In the genomic region with DNA sequence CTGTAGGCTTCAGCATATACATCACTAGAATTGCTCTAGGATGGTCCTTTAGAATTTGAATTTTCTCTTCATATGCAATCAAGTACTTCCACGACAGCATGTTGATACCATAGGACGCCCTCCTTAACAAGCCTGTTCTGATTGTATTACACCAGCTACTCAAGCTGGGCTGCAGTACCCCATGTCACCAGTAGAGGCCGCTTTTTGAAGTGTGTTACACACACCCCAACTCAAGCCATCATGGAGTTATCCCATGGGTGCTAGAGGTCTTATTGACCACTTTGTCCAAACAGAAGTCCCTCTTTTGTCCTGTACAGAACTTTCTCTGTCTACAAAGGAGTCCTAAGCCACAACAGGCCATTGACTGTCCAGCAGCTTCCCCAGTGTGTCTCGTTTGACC, we compare ENCODE assay signal across 9 mouse cellular contexts.
A peak's percentile ranks its signal among the peaks of the same experiment; 100 is the strongest.
DNase-seq lines count a peak whose midpoint lies in the region; ATAC-seq lines count a peak whose summit lies in the region.
"Had no signal": no experiment of that assay in that cellular context is flagged by ENCODE, and none has a peak within 500 bp of the region (broad histone marks: within the 10 kb centered on the region; RNA-seq: fewer than 3 reads in every experiment).

No protein-coding gene starts in this region.

- H3K36me3 ChIP-seq in forebrain, embryonic 11.5 days (ENCODE audit: control insufficient read depth, insufficient read depth, low read length): no peaks in the 10 kb centered on the region
- no peaks in the 10 kb centered on the region for H3K36me3 ChIP-seq in forebrain, embryonic 12.5 days (replicated peaks)
- no peaks in the 10 kb centered on the region for H3K36me3 ChIP-seq in stomach, embryonic 14.5 days (ENCODE audit: control insufficient read depth, insufficient read depth, low read length)
- H3K36me3 ChIP-seq: liver, embryonic 15.5 days had no signal

- H3K4me1 ChIP-seq in forebrain, embryonic 11.5 days (replicated peaks; ENCODE audit: control insufficient read depth, insufficient read depth, low read length): peaks cover 9% of the 10 kb centered on the region
- H3K4me1 ChIP-seq in forebrain, embryonic 12.5 days: peaks cover 13% of the 10 kb centered on the region
- H3K4me1 ChIP-seq in stomach, embryonic 14.5 days (ENCODE audit: control insufficient read depth, insufficient read depth, low read length): no peaks in the 10 kb centered on the region
- H3K4me1 ChIP-seq: liver, embryonic 15.5 days had no signal

- no peak overlapping the region for H3K4me2 ChIP-seq in forebrain, embryonic 11.5 days (ENCODE audit: low read depth, low read length, severe bottlenecking)
- H3K4me2 ChIP-seq in forebrain, embryonic 12.5 days: no peak overlapping the region
- H3K4me2 ChIP-seq in stomach, embryonic 14.5 days (replicated peaks; ENCODE audit: low read depth, low read length): no peak overlapping the region
- H3K4me2 ChIP-seq: liver, embryonic 15.5 days had no signal

- no peaks in the 10 kb centered on the region for H3K27me3 ChIP-seq in forebrain, embryonic 11.5 days (ENCODE audit: control insufficient read depth, insufficient read depth, low read length)
- H3K27me3 ChIP-seq in forebrain, embryonic 12.5 days: no peaks in the 10 kb centered on the region
- no peaks in the 10 kb centered on the region for H3K27me3 ChIP-seq in stomach, embryonic 14.5 days (ENCODE audit: control insufficient read depth, insufficient read depth, low read length)
- H3K27me3 ChIP-seq: liver, embryonic 15.5 days had no signal

- DNase-seq in forebrain, embryonic 11.5 days (ENCODE audit: low spot score): peak; percentile 82
- DNase-seq in NIH3T3 (ENCODE audit: low read depth): peak; percentile 68
- peak; percentile 85 for DNase-seq in cerebellum, adult 9-10 months
- DNase-seq in layer of hippocampus, postnatal 10 days (ENCODE audit: low spot score in 2 of 2): peak; percentile 72 to 73

- no peak overlapping the region for H3K4me3 ChIP-seq in forebrain, embryonic 11.5 days (ENCODE audit: low read depth, low read length)
- H3K4me3 ChIP-seq in forebrain, embryonic 12.5 days (replicated peaks): no peak overlapping the region
- H3K4me3 ChIP-seq in stomach, embryonic 14.5 days (ENCODE audit: low read depth, low read length): no peak overlapping the region
- H3K4me3 ChIP-seq: liver, embryonic 15.5 days had no signal

- WGBS in forebrain, embryonic 11.5 days: 58% methylated on average over 4 of the region's 4 CpGs
- WGBS in forebrain, embryonic 12.5 days: 50% methylated on average over 4 of the region's 4 CpGs
- 46% methylated on average over 4 of the region's 4 CpGs for WGBS in stomach, embryonic 14.5 days

- no peaks in the 10 kb centered on the region for H3K9me3 ChIP-seq in forebrain, embryonic 11.5 days (ENCODE audit: control insufficient read depth, low read length)
- H3K9me3 ChIP-seq in forebrain, embryonic 12.5 days: no peaks in the 10 kb centered on the region
- no peaks in the 10 kb centered on the region for H3K9me3 ChIP-seq in stomach, embryonic 14.5 days (ENCODE audit: control insufficient read depth, low read depth, low read length)
- H3K9me3 ChIP-seq: liver, embryonic 15.5 days had no signal

- no peak overlapping the region for H3K27ac ChIP-seq in forebrain, embryonic 11.5 days (ENCODE audit: low read depth, low read length)
- no peak overlapping the region for H3K27ac ChIP-seq in forebrain, embryonic 12.5 days
- H3K27ac ChIP-seq in stomach, embryonic 14.5 days (ENCODE audit: low read length): no peak overlapping the region
- H3K27ac ChIP-seq: liver, embryonic 15.5 days had no signal

- ATAC-seq in forebrain, embryonic 11.5 days (replicated peaks; ENCODE audit: low FRiP score): no peak
- ATAC-seq in forebrain, embryonic 12.5 days (ENCODE audit: low FRiP score): no peak
- peak; percentile 57 for ATAC-seq in granulocyte monocyte progenitor cell, adult 5-6 weeks (replicated peaks; ENCODE audit: poor library complexity, severe bottlenecking)
- peak; percentile 68 for ATAC-seq in megakaryocyte progenitor cell, adult 5-6 weeks (replicated peaks; ENCODE audit: poor library complexity)
- 0 out of 2 replicates have a peak, but pooled peaks have one; percentile 14 for ATAC-seq in stomach, embryonic 14.5 days (ENCODE audit: insufficient number of reproducible peaks, insufficient read depth, low FRiP score, low read depth)

- H3K9ac ChIP-seq in forebrain, embryonic 11.5 days (ENCODE audit: low read length): no peak overlapping the region
- H3K9ac ChIP-seq in forebrain, embryonic 12.5 days: no peak overlapping the region
- H3K9ac ChIP-seq in stomach, embryonic 14.5 days (replicated peaks; ENCODE audit: low read depth, low read length): no peak overlapping the region
- H3K9ac ChIP-seq: liver, embryonic 15.5 days had no signal

Comparison
In these comparisons a context has a peak if more than half of its experiments do, and no peak if none do; other contexts are left out.
1. ATAC-seq: peak in granulocyte monocyte progenitor cell, adult 5-6 weeks (single experiment), megakaryocyte progenitor cell, adult 5-6 weeks (single experiment) and stomach, embryonic 14.5 days (single experiment); none in forebrain, embryonic 11.5 days (single experiment) and forebrain, embryonic 12.5 days (single experiment).
2. Peak in every context shown above with its lines, with median percentiles within 50 percentile points of each other: DNase-seq.